Mouse (Mus musculus): Measurements from ENCODE around the gene Traf3ip1. TPM values are rescaled to one million over a fixed set of nuclear protein-coding genes. Genes with fewer than 3 reads are reported as not detected.
A peak's percentile ranks its signal among the peaks of the same experiment; 100 is the strongest.

The Traf3ip1 gene
- total and polyA plus RNA-seq, 3 experiments, result 13.6 to 19.6 TPM; not detected in 1

- H3K4me1 ChIP-seq (ENCODE audit: control insufficient read depth in 1 of 2, insufficient read depth in 2 of 2, low read length in 2 of 2), result peaks cover 2 to 6% of the 10 kb centered on the region in 2 experiments; a peak in 1 of 4 replicates
- peaks cover 0 to under 1% of the 10 kb centered on the region in 2 experiments; a peak in 2 of 4 replicates for H3K27me3 ChIP-seq (ENCODE audit: control insufficient read depth in 1 of 2, insufficient read depth in 2 of 2, low read length in 2 of 2)
- no peaks in the 10 kb centered on the region for H3K9me3 ChIP-seq (replicated peaks; ENCODE audit: insufficient read depth, low read length)
- H3K36me3 ChIP-seq (ENCODE audit: control insufficient read depth in 1 of 2, insufficient read depth in 2 of 2, low read length in 2 of 2), result no peaks in the 10 kb centered on the region
- H3K27ac ChIP-seq (ENCODE audit: control insufficient read depth, low read depth, low read length), result no peak overlapping the region
- no peak overlapping the region for H3K9ac ChIP-seq (ENCODE audit: control insufficient read depth, low read depth, low read length, poor library complexity, severe bottlenecking)
- TF ChIP-seq SMC3 (IDR thresholded peaks at IDR 0.05; ENCODE audit: low read depth, low read length) (no peak), CHD1 (IDR thresholded peaks at IDR 0.05; ENCODE audit: low read depth, low read length) (no peak), ZKSCAN1 (IDR thresholded peaks at IDR 0.05; ENCODE audit: low read depth, low read length) (no peak), CTCF (IDR thresholded peaks at IDR 0.05 in 2 of 3, conservative IDR thresholded peaks at IDR 0.05 in 1 of 3; ENCODE audit: control insufficient read depth in 1 of 3, insufficient read depth in 1 of 3, low read depth in 2 of 3, low read length in 3 of 3, poor library complexity in 1 of 3, severe bottlenecking in 1 of 3) (no peak), MXI1 (IDR thresholded peaks at IDR 0.05; ENCODE audit: low read depth, low read length) (no peak), CHD2 (IDR thresholded peaks at IDR 0.05; ENCODE audit: low read length) (no peak), USF1 (IDR thresholded peaks at IDR 0.05; ENCODE audit: low read depth, low read length) (no peak), ZMIZ1 (IDR thresholded peaks at IDR 0.05; ENCODE audit: low read depth, low read length) (no peak)
- no peaks in the 10 kb centered on the region for H3K79me2 ChIP-seq (ENCODE audit: control insufficient read depth, insufficient read depth, low read length, poor library complexity)
- H3K4me3 ChIP-seq (ENCODE audit: control insufficient read depth in 1 of 2, insufficient read depth in 1 of 2, low read depth in 2 of 2, low read length in 2 of 2), result no peak overlapping the region
- no peak for DNase-seq (ENCODE audit: low read depth, low spot score)
Measured at GRCm38 (mm10) chr1:91482616-91483211, 11.7 kb upstream of the Traf3ip1 start.

DNA sequence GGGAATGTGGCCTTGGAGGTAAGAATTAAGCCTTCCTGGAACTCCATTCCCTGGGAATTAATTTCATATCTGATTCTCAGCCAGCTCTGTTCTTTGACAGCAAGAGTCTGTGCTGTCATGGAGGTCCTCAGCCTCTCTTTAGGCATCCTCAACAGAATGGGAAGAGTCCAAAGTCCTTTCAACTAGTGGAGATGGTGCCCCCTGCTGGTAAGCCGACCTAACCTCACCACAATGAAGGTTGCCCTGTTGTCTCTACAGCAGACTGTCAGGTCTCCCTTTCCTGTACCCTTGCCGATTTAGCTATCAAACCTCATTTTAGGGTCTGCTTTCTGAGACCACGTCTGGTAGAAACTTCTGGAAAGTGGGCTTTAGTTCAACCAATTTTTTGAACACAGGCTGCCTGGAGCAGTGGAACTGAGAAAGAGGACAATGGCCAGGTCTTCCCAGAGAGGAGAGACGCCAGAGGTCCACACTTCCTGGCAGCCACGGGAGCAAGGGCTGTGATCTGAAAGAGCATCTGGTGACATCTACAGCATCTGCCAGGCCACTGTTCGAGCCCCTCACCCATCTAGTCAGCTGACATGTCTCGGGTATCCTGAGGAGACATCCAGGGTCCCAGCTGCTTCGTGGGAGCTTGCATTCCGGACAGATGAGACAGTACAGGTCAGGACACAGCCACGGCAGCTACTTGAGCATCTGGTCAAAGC lies 11.0 kb upstream of the Traf3ip1 start:
- H3K27me3 ChIP-seq (ENCODE audit: control insufficient read depth in 1 of 2, insufficient read depth in 2 of 2, low read length in 2 of 2), result peaks cover 0 to 3% of the 10 kb centered on the region in 2 experiments; a peak in 2 of 4 replicates
- H3K27ac ChIP-seq (ENCODE audit: control insufficient read depth, low read depth, low read length), result no peak overlapping the region
- H3K9ac ChIP-seq (ENCODE audit: control insufficient read depth, low read depth, low read length, poor library complexity, severe bottlenecking), result peak overlapping the region; percentile 45
- peak overlapping the region; percentile 37 to 46; a peak in 3 of 4 replicates for H3K4me3 ChIP-seq (ENCODE audit: control insufficient read depth in 1 of 2, insufficient read depth in 1 of 2, low read depth in 2 of 2, low read length in 2 of 2)
- DNase-seq (ENCODE audit: low read depth, low spot score), result peak; percentile 88
- H3K9me3 ChIP-seq (replicated peaks; ENCODE audit: insufficient read depth, low read length), result no peaks in the 10 kb centered on the region
- TF ChIP-seq CHD2 (IDR thresholded peaks at IDR 0.05; ENCODE audit: low read length) (no peak), ZC3H11A (IDR thresholded peaks at IDR 0.05; ENCODE audit: low read depth, low read length) (peak; percentile 81), HCFC1 (IDR thresholded peaks at IDR 0.05; ENCODE audit: low read depth, low read length) (no peak), CTCF (IDR thresholded peaks at IDR 0.05 in 2 of 3, conservative IDR thresholded peaks at IDR 0.05 in 1 of 3; ENCODE audit: control insufficient read depth in 1 of 3, insufficient read depth in 1 of 3, low read depth in 2 of 3, low read length in 3 of 3, poor library complexity in 1 of 3, severe bottlenecking in 1 of 3) (peak; percentile 92 to 99 (median 97)), NELFE (IDR thresholded peaks at IDR 0.05; ENCODE audit: low read depth, low read length) (no peak), ZKSCAN1 (IDR thresholded peaks at IDR 0.05; ENCODE audit: low read depth, low read length) (no peak), SIN3A (IDR thresholded peaks at IDR 0.05; ENCODE audit: low read length) (0 out of 2 replicates have a peak, but pooled peaks have one; percentile 22), POLR2AphosphoS5 (IDR thresholded peaks at IDR 0.05; ENCODE audit: borderline replicate concordance, low read depth, low read length) (no peak), RAD21 (IDR thresholded peaks at IDR 0.05; ENCODE audit: low read depth, low read length) (peak; percentile 90), SMC3 (IDR thresholded peaks at IDR 0.05; ENCODE audit: low read depth, low read length) (peak; percentile 91), MAFK (IDR thresholded peaks at IDR 0.05; ENCODE audit: borderline replicate concordance, low read depth, low read length) (no peak), EP300 (IDR thresholded peaks at IDR 0.05; ENCODE audit: low read depth in 1 of 2, low read length in 2 of 2) (no peak), ZMIZ1 (IDR thresholded peaks at IDR 0.05; ENCODE audit: low read depth, low read length) (no peak), POLR2A (IDR thresholded peaks at IDR 0.05; ENCODE audit: control insufficient read depth in 1 of 2, insufficient read depth in 1 of 2, low read depth in 1 of 2, low read length in 2 of 2, poor library complexity in 1 of 2) (no peak), GATA1 (IDR thresholded peaks at IDR 0.05; ENCODE audit: low read depth, low read length) (no peak), JUND (IDR thresholded peaks at IDR 0.05; ENCODE audit: low read depth, low read length) (no peak)
- H3K36me3 ChIP-seq (ENCODE audit: control insufficient read depth in 1 of 2, insufficient read depth in 2 of 2, low read length in 2 of 2), result no peaks in the 10 kb centered on the region
- H3K4me1 ChIP-seq (ENCODE audit: control insufficient read depth in 1 of 2, insufficient read depth in 2 of 2, low read length in 2 of 2), result peaks cover 2 to 6% of the 10 kb centered on the region in 2 experiments; a peak in 1 of 4 replicates
- H3K79me2 ChIP-seq (ENCODE audit: control insufficient read depth, insufficient read depth, low read length, poor library complexity), result no peaks in the 10 kb centered on the region

All from MEL (cell line).